8 mouse cellular contexts compared by ENCODE assay signal in genomic region chr19:45056908-45057698, GRCm38 (mm10). TPM values are rescaled to one million over a fixed set of nuclear protein-coding genes. Genes with fewer than 3 reads are reported as not detected.
DNase-seq lines count a peak whose midpoint lies in the region; ATAC-seq and TF ChIP-seq lines count a peak whose summit lies in the region.

No protein-coding gene starts in this region.

- H3K4me1 ChIP-seq in megakaryocyte, embryonic 14.5 days: peaks cover 77% of the 10 kb centered on the region
- peaks cover 12% of the 10 kb centered on the region for H3K4me1 ChIP-seq in heart, postnatal 0 days (ENCODE audit: control insufficient read depth, insufficient read depth)
- H3K4me1 ChIP-seq in lung, embryonic 16.5 days (replicated peaks; ENCODE audit: control insufficient read depth, insufficient read depth, low read length): peaks cover 18% of the 10 kb centered on the region

- TF ChIP-seq CTCF in heart, postnatal 0 days (IDR thresholded peaks at IDR 0.05; ENCODE audit: low read depth): no peak

- peak overlapping the region; percentile 96 for H3K27ac ChIP-seq in heart, postnatal 0 days (ENCODE audit: low read depth)
- H3K27ac ChIP-seq in lung, embryonic 16.5 days (ENCODE audit: low read length): peak overlapping the region; percentile 98

- peak overlapping the region; percentile 82 for H3K4me2 ChIP-seq in heart, postnatal 0 days (ENCODE audit: low read depth, low read length)
- peak overlapping the region; percentile 59 for H3K4me2 ChIP-seq in lung, embryonic 16.5 days (ENCODE audit: low read depth, low read length)

- no peak for TF ChIP-seq EP300 in heart, postnatal 0 days (IDR thresholded peaks at IDR 0.05; ENCODE audit: low read depth)

- H3K36me3 ChIP-seq in megakaryocyte, embryonic 14.5 days (replicated peaks; ENCODE audit: low read length): peaks cover 23% of the 10 kb centered on the region
- peaks cover 11% of the 10 kb centered on the region for H3K36me3 ChIP-seq in heart, postnatal 0 days (replicated peaks; ENCODE audit: control insufficient read depth, insufficient read depth, low read length)
- H3K36me3 ChIP-seq in lung, embryonic 16.5 days (ENCODE audit: control insufficient read depth, insufficient read depth, low read length): peaks cover 10% of the 10 kb centered on the region

- WGBS in heart, postnatal 0 days: 58% methylated on average over 7 of the region's 7 CpGs
- 61% methylated on average over 7 of the region's 7 CpGs for WGBS in lung, embryonic 16.5 days

- no peaks in the 10 kb centered on the region for H3K27me3 ChIP-seq in megakaryocyte, embryonic 14.5 days (replicated peaks)
- H3K27me3 ChIP-seq in heart, postnatal 0 days (ENCODE audit: control insufficient read depth, insufficient read depth, low read length): no peaks in the 10 kb centered on the region
- no peaks in the 10 kb centered on the region for H3K27me3 ChIP-seq in lung, embryonic 16.5 days (ENCODE audit: control insufficient read depth, insufficient read depth, low read depth, low read length)

- peak overlapping the region; percentile 79 for H3K4me3 ChIP-seq in megakaryocyte, embryonic 14.5 days (replicated peaks)
- H3K4me3 ChIP-seq in heart, postnatal 0 days (ENCODE audit: low read depth, low read length): peak overlapping the region; percentile 61
- H3K4me3 ChIP-seq in lung, embryonic 16.5 days (ENCODE audit: low read length): peak overlapping the region; percentile 68

- no peaks in the 10 kb centered on the region for H3K9me3 ChIP-seq in megakaryocyte, embryonic 14.5 days
- no peaks in the 10 kb centered on the region for H3K9me3 ChIP-seq in heart, postnatal 0 days (replicated peaks; ENCODE audit: control insufficient read depth, low read length)
- H3K9me3 ChIP-seq in lung, embryonic 16.5 days (ENCODE audit: control insufficient read depth, low read length): no peaks in the 10 kb centered on the region

- H3K9ac ChIP-seq in heart, postnatal 0 days (replicated peaks; ENCODE audit: low read depth, low read length): peak overlapping the region; percentile 77
- H3K9ac ChIP-seq in lung, embryonic 16.5 days (ENCODE audit: low read length): peak overlapping the region; percentile 80

- no peak for DNase-seq in heart, postnatal 0 days (ENCODE audit: low spot score)
- DNase-seq in thymus, postnatal 14 days: peak; percentile 74
- DNase-seq in Muller cell, postnatal 12 days (ENCODE audit: inconsistent ontology term): no peak
- no peak for DNase-seq in testis, postnatal 10 days (ENCODE audit: low spot score)
- no peak for DNase-seq in layer of hippocampus, adult 18-20 months (ENCODE audit: low spot score in 2 of 2)

- ATAC-seq in megakaryocyte, adult 5-6 weeks (ENCODE audit: poor library complexity, severe bottlenecking): no peak
- no peak for ATAC-seq in heart, postnatal 0 days (ENCODE audit: insufficient read depth, low read depth)
- ATAC-seq in lung, embryonic 16.5 days (ENCODE audit: low read depth): no peak

RNA-seq across cellular contexts. Expression of gene Sfxn3, which starts 9.8 kb away (rescaled TPM):
- 4.4 TPM in 2 replicates for polyA plus RNA-seq in megakaryocyte, embryonic 14.5 days (2012; ENCODE audit: insufficient read depth, low replicate concordance)
- total RNA-seq in megakaryocyte, adult 5-6 weeks (2015): 36.9 and 40.7 TPM in 2 replicates
- total RNA-seq in megakaryocyte, adult 5-6 weeks (2017): 9.4 and 10.0 TPM in 2 replicates
- total RNA-seq in heart, postnatal 0 days (2014; rRNA removed; ENCODE audit: low replicate concordance): 12.8 and 16.2 TPM in 2 replicates
- polyA plus RNA-seq in heart, postnatal 0 days (2015; fragmentation: Nextera tagmentation; extraction: Ambion mirVana): 11.3 and 12.4 TPM in 2 replicates
- 26.0 and 26.1 TPM in 2 replicates for polyA plus RNA-seq in lung, embryonic 16.5 days (2015; fragmentation: Nextera tagmentation; extraction: Ambion mirVana)
- 100 to 1,000 TPM in 1 of 2 experiments, 10 to 100 TPM in 1; 89.4 to 103 TPM for total RNA-seq in layer of hippocampus, adult 18-20 months (2021)

RNA-seq across cellular contexts. Expression of gene Pdzd7, which starts 11.6 kb away (rescaled TPM):
- 0.02 TPM in 1 of 2 replicates, not detected in the other for polyA plus RNA-seq in megakaryocyte, embryonic 14.5 days (2012; ENCODE audit: insufficient read depth, low replicate concordance)
- not detected in 2 replicates for total RNA-seq in megakaryocyte, adult 5-6 weeks (2015)
- not detected in 2 replicates for total RNA-seq in megakaryocyte, adult 5-6 weeks (2017)
- 0.65 TPM in 1 of 2 replicates, not detected in the other for total RNA-seq in heart, postnatal 0 days (2014; rRNA removed; ENCODE audit: low replicate concordance)
- 0.10 and 0.11 TPM in 2 replicates for polyA plus RNA-seq in heart, postnatal 0 days (2015; fragmentation: Nextera tagmentation; extraction: Ambion mirVana)
- 0.21 and 0.33 TPM in 2 replicates for polyA plus RNA-seq in lung, embryonic 16.5 days (2015; fragmentation: Nextera tagmentation; extraction: Ambion mirVana)
- total RNA-seq in layer of hippocampus, adult 18-20 months (2021): 1 to 10 TPM; 1.8 to 2.6 TPM

RNA-seq across cellular contexts. Expression of gene Kazald1, which starts 17.9 kb away (rescaled TPM):
- 0.54 TPM in 1 of 2 replicates, not detected in the other for polyA plus RNA-seq in megakaryocyte, embryonic 14.5 days (2012; ENCODE audit: insufficient read depth, low replicate concordance)
- total RNA-seq in megakaryocyte, adult 5-6 weeks (2015): 0.23 TPM in 1 of 2 replicates, not detected in the other
- total RNA-seq in megakaryocyte, adult 5-6 weeks (2017): 0.41 TPM in 1 of 2 replicates, not detected in the other
- 0.35 and 21.7 TPM in 2 replicates for total RNA-seq in heart, postnatal 0 days (2014; rRNA removed; ENCODE audit: low replicate concordance)
- polyA plus RNA-seq in heart, postnatal 0 days (2015; fragmentation: Nextera tagmentation; extraction: Ambion mirVana): 10.3 and 14.1 TPM in 2 replicates
- 6.8 and 9.8 TPM in 2 replicates for polyA plus RNA-seq in lung, embryonic 16.5 days (2015; fragmentation: Nextera tagmentation; extraction: Ambion mirVana)
- 1 to 10 TPM; 1.3 to 2.4 TPM for total RNA-seq in layer of hippocampus, adult 18-20 months (2021)

RNA-seq across cellular contexts. Expression of gene Lzts2, which starts 42.9 kb away (rescaled TPM):
- polyA plus RNA-seq in megakaryocyte, embryonic 14.5 days (2012; ENCODE audit: insufficient read depth, low replicate concordance): 59.9 and 91.6 TPM in 2 replicates
- 0.32 and 0.36 TPM in 2 replicates for total RNA-seq in megakaryocyte, adult 5-6 weeks (2015)
- 0.37 and 0.51 TPM in 2 replicates for total RNA-seq in megakaryocyte, adult 5-6 weeks (2017)
- 76.5 and 127 TPM in 2 replicates for total RNA-seq in heart, postnatal 0 days (2014; rRNA removed; ENCODE audit: low replicate concordance)
- polyA plus RNA-seq in heart, postnatal 0 days (2015; fragmentation: Nextera tagmentation; extraction: Ambion mirVana): 29.7 TPM in 2 replicates
- polyA plus RNA-seq in lung, embryonic 16.5 days (2015; fragmentation: Nextera tagmentation; extraction: Ambion mirVana): 50.1 and 51.6 TPM in 2 replicates
- total RNA-seq in layer of hippocampus, adult 18-20 months (2021): 10 to 100 TPM; 32.0 to 35.6 TPM

RNA-seq across cellular contexts. Expression of gene Mrpl43, which starts 50.9 kb away (rescaled TPM):
- 76.4 and 192 TPM in 2 replicates for polyA plus RNA-seq in megakaryocyte, embryonic 14.5 days (2012; ENCODE audit: insufficient read depth, low replicate concordance)
- 35.9 and 47.9 TPM in 2 replicates for total RNA-seq in megakaryocyte, adult 5-6 weeks (2015)
- total RNA-seq in megakaryocyte, adult 5-6 weeks (2017): 25.3 and 29.3 TPM in 2 replicates
- total RNA-seq in heart, postnatal 0 days (2014; rRNA removed; ENCODE audit: low replicate concordance): 75.4 and 76.4 TPM in 2 replicates
- polyA plus RNA-seq in heart, postnatal 0 days (2015; fragmentation: Nextera tagmentation; extraction: Ambion mirVana): 82.5 and 83.7 TPM in 2 replicates
- 65.2 and 67.2 TPM in 2 replicates for polyA plus RNA-seq in lung, embryonic 16.5 days (2015; fragmentation: Nextera tagmentation; extraction: Ambion mirVana)
- 10 to 100 TPM; 40.6 to 42.2 TPM for total RNA-seq in layer of hippocampus, adult 18-20 months (2021)
